Mouse (Mus musculus) stomach, postnatal 0 days (tissue): ENCODE measurements around the gene Zmym1.

ENCODE experiments used
- CTCF ChIP-seq: IDR thresholded peaks from 2 replicates; pipeline ENCODE4 v1.5.1; 2016; ENCODE audit warnings: antibody characterized with exemption, low read depth, mild to moderate bottlenecking, moderate library complexity
- EP300 ChIP-seq: optimal IDR thresholded peaks from 2 replicates; pipeline ENCODE3; 2016; ENCODE audit warnings: antibody characterized with exemption

DNA sequence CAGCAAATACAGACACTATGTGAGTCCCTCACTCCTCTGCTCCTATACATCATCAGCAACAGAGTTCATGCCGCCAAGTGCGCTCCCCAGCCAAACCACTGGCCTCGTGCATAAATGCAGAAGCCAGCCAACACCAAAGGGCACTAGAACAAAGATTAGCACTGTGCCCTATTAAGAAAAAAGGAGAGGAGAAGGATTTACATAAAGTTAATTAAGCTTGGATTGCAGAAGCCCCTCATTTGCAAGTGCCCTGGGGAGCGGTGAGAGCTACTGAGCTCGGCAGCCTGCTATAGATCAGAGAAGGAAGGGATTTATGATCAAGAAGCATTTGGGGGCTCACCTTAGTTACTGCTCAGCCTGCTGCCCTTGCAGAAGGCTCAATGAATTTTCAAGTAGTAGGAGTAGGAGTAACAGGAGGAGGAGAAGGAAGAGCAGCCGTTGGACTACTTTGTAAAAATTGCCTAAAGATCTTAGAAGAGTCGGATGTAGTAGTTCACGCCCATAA lies 60.3 kb downstream of the Zmym1 start:
- TF ChIP-seq EP300: no peak
- no peak for TF ChIP-seq CTCF
